Mouse (Mus musculus): ENCODE data around the gene Gm20696. TPM values are rescaled to one million over a fixed set of nuclear protein-coding genes. Genes with fewer than 3 reads are reported as not detected.

Gene Gm20696
- total and polyA plus RNA-seq, 3 experiments, result 0.59 TPM; not detected in 2

DNA sequence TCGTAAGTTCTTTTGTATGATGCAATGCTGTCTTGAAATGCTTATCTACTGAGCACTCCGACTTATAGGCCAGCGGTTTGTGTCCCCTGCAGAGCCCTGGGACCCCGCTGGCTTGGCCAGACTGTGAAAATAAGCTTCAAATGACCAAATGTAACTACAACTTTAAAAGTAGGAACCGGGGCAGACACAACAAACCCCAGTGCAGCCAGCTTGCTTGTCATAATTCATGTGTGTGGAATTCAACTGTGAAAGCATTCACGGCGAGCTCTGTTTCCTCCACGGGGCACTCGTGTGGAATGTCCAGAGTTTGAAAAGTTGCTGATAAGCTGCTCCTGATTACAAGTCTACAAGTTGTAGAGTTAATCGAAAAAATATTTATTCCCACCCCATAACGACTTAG, 215.1 kb downstream of the Gm20696 start:
- no peak for TF ChIP-seq MAFK (IDR thresholded peaks at IDR 0.05; ENCODE audit: insufficient replicate concordance, low read length)
- no peak for TF ChIP-seq BHLHE40 (IDR thresholded peaks at IDR 0.05; ENCODE audit: low read depth, low read length)
- no peak for TF ChIP-seq CHD1 (IDR thresholded peaks at IDR 0.05; ENCODE audit: low read depth, low read length)
- TF ChIP-seq EP300 (IDR thresholded peaks at IDR 0.05; ENCODE audit: low read length), result no peak
- TF ChIP-seq SIN3A (IDR thresholded peaks at IDR 0.05; ENCODE audit: low read length), result no peak
- TF ChIP-seq UBTF (IDR thresholded peaks at IDR 0.05; ENCODE audit: low read depth, low read length), result no peak
- no peak for TF ChIP-seq NRF1 (IDR thresholded peaks at IDR 0.05; ENCODE audit: low read depth, low read length)
- TF ChIP-seq ZNF384 (IDR thresholded peaks at IDR 0.05; ENCODE audit: low read depth, low read length), result no peak
- Histone ChIP-seq H3K79me2 (replicated peaks; ENCODE audit: control insufficient read depth, extremely low read depth, insufficient read depth, poor library complexity, severe bottlenecking) (no peaks in the 10 kb centered on the region), H3K36me3 (replicated peaks in 1 of 2; ENCODE audit: control insufficient read depth in 1 of 2, insufficient read depth in 1 of 2, low read length in 1 of 2) (no peaks in the 10 kb centered on the region), H3K4me1 (ENCODE audit: control insufficient read depth in 1 of 2, insufficient read depth in 2 of 2) (peaks cover 6 to 30% of the 10 kb centered on the region in 2 experiments), H3K9ac (ENCODE audit: insufficient read depth, low read depth) (no peak overlapping the region), H3K4me2 (ENCODE audit: insufficient read depth, low read depth, poor library complexity, severe bottlenecking) (no peak overlapping the region), H3K27ac (ENCODE audit: insufficient read depth, low read depth) (no peak overlapping the region), H3K9me3 (replicated peaks; ENCODE audit: low read length) (peaks cover 2% of the 10 kb centered on the region), H3K4me3 (replicated peaks in 1 of 3; ENCODE audit: low read depth in 2 of 3, low read length in 2 of 3, poor library complexity in 1 of 3) (no peak overlapping the region), H3K27me3 (replicated peaks) (no peaks in the 10 kb centered on the region)
- in situ Hi-C loops (cut with MboI; ENCODE audit: low pct_ligation_motif_present, low pct_unique_long_range_greater_than_20kb, low sequenced_read_pairs) (loop anchor here (5.0 to 10.0 kb wide), 3 partner anchors 64 to 397 kb away; no protein-coding TSS in a partner anchor), dilution Hi-C loops (cut with MboI; ENCODE audit: extremely low pct_ligation_motif_present, extremely low pct_unique_long_range_greater_than_20kb, low sequenced_read_pairs) (no loop called here)
- DNase-seq (ENCODE audit: extremely low read depth), result no peak

DNA sequence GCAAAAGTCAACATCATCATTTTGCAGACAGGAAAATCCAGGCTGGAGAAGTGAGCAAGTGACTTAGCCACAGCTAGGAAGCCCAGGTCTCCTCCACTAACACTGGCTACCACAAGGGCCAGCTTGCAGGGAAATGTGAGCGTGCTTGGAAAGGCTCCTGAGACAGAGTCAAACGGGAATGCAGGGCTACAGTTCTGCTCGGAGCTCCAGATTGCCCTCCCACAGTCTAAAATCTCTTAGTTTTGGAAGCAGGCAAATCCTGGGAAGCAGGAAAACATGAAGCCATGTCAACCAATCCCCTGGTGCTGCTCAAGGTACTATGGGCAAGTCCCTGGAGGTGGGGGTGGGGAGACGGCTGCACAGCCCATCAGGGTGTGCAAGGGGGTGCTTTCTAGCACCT, 219.2 kb downstream of the Gm20696 start:
- dilution Hi-C loops (cut with MboI; ENCODE audit: extremely low pct_ligation_motif_present, extremely low pct_unique_long_range_greater_than_20kb, low sequenced_read_pairs) (no loop called here), in situ Hi-C loops (cut with MboI; ENCODE audit: low pct_ligation_motif_present, low pct_unique_long_range_greater_than_20kb, low sequenced_read_pairs) (no loop called here)
- Histone ChIP-seq H3K4me3 (replicated peaks in 1 of 3; ENCODE audit: low read depth in 2 of 3, low read length in 2 of 3, poor library complexity in 1 of 3) (no peak overlapping the region), H3K4me1 (ENCODE audit: control insufficient read depth in 1 of 2, insufficient read depth in 2 of 2) (peaks cover 4 to 20% of the 10 kb centered on the region in 2 experiments), H3K27me3 (replicated peaks) (no peaks in the 10 kb centered on the region), H3K36me3 (replicated peaks in 1 of 2; ENCODE audit: control insufficient read depth in 1 of 2, insufficient read depth in 1 of 2, low read length in 1 of 2) (no peaks in the 10 kb centered on the region), H3K79me2 (replicated peaks; ENCODE audit: control insufficient read depth, extremely low read depth, insufficient read depth, poor library complexity, severe bottlenecking) (no peaks in the 10 kb centered on the region), H3K27ac (ENCODE audit: insufficient read depth, low read depth) (no peak overlapping the region), H3K9ac (ENCODE audit: insufficient read depth, low read depth) (no peak overlapping the region), H3K4me2 (ENCODE audit: insufficient read depth, low read depth, poor library complexity, severe bottlenecking) (no peak overlapping the region), H3K9me3 (replicated peaks; ENCODE audit: low read length) (peaks cover 2% of the 10 kb centered on the region)
- DNase-seq (ENCODE audit: extremely low read depth), result no peak
- TF ChIP-seq USF1 (IDR thresholded peaks at IDR 0.05; ENCODE audit: low read depth, low read length) (no peak), IRF4 (IDR thresholded peaks at IDR 0.05; ENCODE audit: low read depth, low read length) (no peak)

DNA sequence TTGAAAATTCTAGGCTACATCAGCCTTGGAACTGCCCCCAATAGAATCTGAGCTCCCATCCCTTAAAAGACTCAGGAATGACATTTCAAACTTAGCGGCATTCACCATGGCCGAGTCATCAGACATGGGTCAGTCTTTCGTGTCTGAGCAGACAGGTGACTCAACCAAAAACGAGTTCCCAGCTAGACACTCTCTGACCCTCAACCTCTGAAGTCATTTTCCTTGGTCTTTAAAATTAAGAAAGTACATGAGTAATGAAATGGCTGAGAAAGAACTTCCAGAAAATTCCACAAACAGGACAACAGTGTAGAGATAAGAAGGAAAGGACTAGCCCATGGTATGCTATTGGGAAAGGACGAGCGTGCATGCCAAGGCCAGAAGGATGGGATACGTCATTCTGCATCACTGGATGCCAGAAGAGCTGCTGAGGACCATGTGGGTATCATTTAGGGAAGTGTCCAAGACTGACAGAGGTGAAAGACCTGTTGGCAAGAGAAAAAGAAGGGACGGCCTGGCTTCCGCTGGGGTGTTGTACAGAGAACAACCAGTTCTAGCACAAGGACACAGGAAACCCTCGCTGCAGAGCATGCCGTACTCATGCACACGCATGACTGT, 219.7 kb downstream of the Gm20696 start:
- Histone ChIP-seq H3K4me3 (replicated peaks in 1 of 3; ENCODE audit: low read depth in 2 of 3, low read length in 2 of 3, poor library complexity in 1 of 3) (no peak overlapping the region), H3K4me2 (ENCODE audit: insufficient read depth, low read depth, poor library complexity, severe bottlenecking) (no peak overlapping the region), H3K27me3 (replicated peaks) (no peaks in the 10 kb centered on the region), H3K79me2 (replicated peaks; ENCODE audit: control insufficient read depth, extremely low read depth, insufficient read depth, poor library complexity, severe bottlenecking) (no peaks in the 10 kb centered on the region), H3K9me3 (replicated peaks; ENCODE audit: low read length) (peaks cover 2% of the 10 kb centered on the region), H3K9ac (ENCODE audit: insufficient read depth, low read depth) (no peak overlapping the region), H3K27ac (ENCODE audit: insufficient read depth, low read depth) (no peak overlapping the region), H3K36me3 (replicated peaks in 1 of 2; ENCODE audit: control insufficient read depth in 1 of 2, insufficient read depth in 1 of 2, low read length in 1 of 2) (no peaks in the 10 kb centered on the region), H3K4me1 (ENCODE audit: control insufficient read depth in 1 of 2, insufficient read depth in 2 of 2) (peaks cover 4 to 16% of the 10 kb centered on the region in 2 experiments; a peak in 3 of 4 replicates)
- no peak for TF ChIP-seq EP300 (IDR thresholded peaks at IDR 0.05; ENCODE audit: low read length)
- no peak for TF ChIP-seq MAX (IDR thresholded peaks at IDR 0.05; ENCODE audit: low read length)
- no peak for TF ChIP-seq PAX5 (IDR thresholded peaks at IDR 0.05; ENCODE audit: low read length)
- in situ Hi-C loops (cut with MboI; ENCODE audit: low pct_ligation_motif_present, low pct_unique_long_range_greater_than_20kb, low sequenced_read_pairs) (no loop called here), dilution Hi-C loops (cut with MboI; ENCODE audit: extremely low pct_ligation_motif_present, extremely low pct_unique_long_range_greater_than_20kb, low sequenced_read_pairs) (no loop called here)
- no peak for DNase-seq (ENCODE audit: extremely low read depth)
